Mouse (Mus musculus) megakaryocyte, embryonic 14.5 days (primary cell): Measurements from ENCODE around the gene Mms22l.

ENCODE experiments used
- FLI1 ChIP-seq: IDR thresholded peaks from 2 replicates; pipeline ENCODE4 v1.6.1; 2012; ENCODE audit warnings: low read length, inconsistent platforms, mixed read lengths
- GATA1 ChIP-seq: IDR thresholded peaks from 3 replicates; pipeline ENCODE4 v1.6.1; 2012; ENCODE audit warnings: mixed read lengths, low read length, inconsistent platforms, borderline replicate concordance

DNA sequence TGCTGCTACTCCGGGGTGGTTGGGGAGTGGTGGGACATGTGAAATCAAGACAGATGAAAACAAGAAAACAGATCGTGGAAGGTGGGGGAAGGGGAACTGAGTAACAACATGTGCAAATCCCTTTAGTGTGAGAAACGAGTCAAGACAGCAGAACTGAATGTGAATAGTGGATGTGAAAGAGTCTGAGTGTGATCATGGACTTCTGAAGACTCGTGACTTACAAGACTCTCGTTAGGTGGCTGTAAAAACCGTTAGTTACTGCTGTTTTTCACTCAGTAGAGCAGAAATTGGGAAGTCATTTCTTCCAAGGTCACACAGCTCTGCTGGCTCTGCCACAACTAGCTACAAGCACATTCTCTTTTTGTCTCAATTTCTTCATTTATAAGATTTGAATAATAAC, 71.8 kb downstream of the Mms22l start:
- TF ChIP-seq GATA1 (no peak), FLI1 (no peak)
